ENCODE assay signal across 7 mouse cellular contexts in the genomic region with DNA sequence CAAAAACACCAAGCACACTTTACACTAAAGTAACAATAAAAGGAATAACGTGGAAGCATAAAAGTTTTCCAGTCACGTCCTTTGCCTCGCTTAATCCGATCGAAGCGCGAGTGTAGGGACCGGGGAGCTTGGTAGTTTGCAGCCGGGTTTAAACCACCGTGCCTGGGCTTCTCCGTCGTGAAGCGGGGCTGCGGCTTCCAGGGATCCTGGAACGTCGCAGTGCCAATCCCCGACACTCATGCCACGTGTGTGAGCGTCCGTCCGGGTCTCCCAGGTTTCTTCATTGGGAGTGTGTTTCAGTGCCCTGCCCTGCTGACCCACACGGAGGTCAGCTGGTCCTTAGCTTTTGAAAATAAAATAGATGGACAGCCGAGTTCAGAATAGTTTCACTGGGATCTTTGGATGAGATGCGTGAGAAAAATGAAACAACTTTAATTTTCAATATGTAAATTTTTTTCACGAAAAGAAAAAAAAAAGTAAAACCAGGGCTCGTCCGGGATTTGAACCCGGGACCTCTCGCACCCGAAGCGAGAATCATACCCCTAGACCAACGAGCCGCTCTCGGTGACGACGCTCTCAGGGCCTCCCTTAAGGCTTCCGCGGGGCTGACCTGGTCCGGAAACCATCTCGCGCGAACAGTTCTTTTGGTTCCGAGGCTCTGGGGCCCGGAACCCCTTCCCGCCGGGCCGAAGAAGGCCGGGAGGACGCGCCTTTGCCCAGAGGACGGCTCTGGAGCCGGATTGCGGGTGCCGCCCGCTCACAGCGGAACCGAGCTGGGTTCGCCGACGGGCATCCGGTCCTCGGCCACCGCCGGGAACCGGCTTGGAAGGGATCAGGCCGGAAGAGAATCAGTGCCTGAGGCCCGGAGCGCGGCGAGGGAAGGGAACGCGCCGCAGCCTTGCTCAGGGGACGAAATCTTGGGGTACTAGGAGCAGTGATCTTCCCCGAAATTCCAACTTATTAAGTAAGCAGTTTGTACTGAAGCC. TPM values are rescaled to one million over a fixed set of nuclear protein-coding genes. Genes with fewer than 3 reads are reported as not detected.
DNase-seq lines count a peak whose midpoint lies in the region; ATAC-seq lines count a peak whose summit lies in the region.

No protein-coding gene starts in this region.

- H3K27ac ChIP-seq in embryonic facial prominence, embryonic 11.5 days (replicated peaks; ENCODE audit: low read depth, low read length), result peak overlapping the region; percentile 88
- peak overlapping the region; percentile 99 for H3K27ac ChIP-seq in limb, embryonic 10.5 days
- H3K27ac ChIP-seq in midbrain, embryonic 12.5 days (replicated peaks), result peak overlapping the region; percentile 93

- no peaks in the 10 kb centered on the region for H3K4me1 ChIP-seq in embryonic facial prominence, embryonic 11.5 days (ENCODE audit: control insufficient read depth, insufficient read depth, low read length)
- H3K4me1 ChIP-seq in limb, embryonic 10.5 days, result peaks cover 9% of the 10 kb centered on the region
- no peaks in the 10 kb centered on the region for H3K4me1 ChIP-seq in midbrain, embryonic 12.5 days

- no peaks in the 10 kb centered on the region for H3K27me3 ChIP-seq in embryonic facial prominence, embryonic 11.5 days (ENCODE audit: control insufficient read depth, insufficient read depth, low read length)
- no peaks in the 10 kb centered on the region for H3K27me3 ChIP-seq in limb, embryonic 10.5 days (ENCODE audit: low read depth, poor library complexity, severe bottlenecking)
- no peaks in the 10 kb centered on the region for H3K27me3 ChIP-seq in midbrain, embryonic 12.5 days

- WGBS in embryonic facial prominence, embryonic 11.5 days, result under 1% methylated on average over 75 of the region's 75 CpGs
- under 1% methylated on average over 75 of the region's 75 CpGs for WGBS in limb, embryonic 10.5 days
- under 1% methylated on average over 75 of the region's 75 CpGs for WGBS in midbrain, embryonic 12.5 days

- H3K9me3 ChIP-seq in embryonic facial prominence, embryonic 11.5 days (replicated peaks; ENCODE audit: control insufficient read depth, low read length), result no peaks in the 10 kb centered on the region
- no peaks in the 10 kb centered on the region for H3K9me3 ChIP-seq in limb, embryonic 10.5 days (replicated peaks)
- H3K9me3 ChIP-seq in midbrain, embryonic 12.5 days, result no peaks in the 10 kb centered on the region

- peak overlapping the region; percentile 43 for H3K4me2 ChIP-seq in embryonic facial prominence, embryonic 11.5 days (ENCODE audit: low read depth, low read length)
- H3K4me2 ChIP-seq in midbrain, embryonic 12.5 days (replicated peaks), result peak overlapping the region; percentile 60

- no peaks in the 10 kb centered on the region for H3K36me3 ChIP-seq in embryonic facial prominence, embryonic 11.5 days (replicated peaks; ENCODE audit: control insufficient read depth, insufficient read depth, low read depth, low read length)
- H3K36me3 ChIP-seq in limb, embryonic 10.5 days, result no peaks in the 10 kb centered on the region
- no peaks in the 10 kb centered on the region for H3K36me3 ChIP-seq in midbrain, embryonic 12.5 days

- peak; percentile 77 for ATAC-seq in embryonic facial prominence, embryonic 11.5 days (replicated peaks; ENCODE audit: insufficient number of reproducible peaks, low FRiP score, low TSS enrichment, low read depth)
- peak; percentile 83 for ATAC-seq in midbrain, embryonic 12.5 days (ENCODE audit: low FRiP score, low read depth)

- peak; percentile 94 for DNase-seq in adrenal gland, postnatal 14 days
- peak; percentile 86 for DNase-seq in embryonic facial prominence, embryonic 11.5 days (ENCODE audit: low spot score)
- peak; percentile 99 for DNase-seq in heart, adult 11 months
- peak; percentile 88 for DNase-seq in kidney, adult 11 months
- DNase-seq in limb, embryonic 10.5 days (ENCODE audit: low spot score), result peak; percentile 92
- DNase-seq in skeletal muscle tissue, adult 2 months (ENCODE audit: low read depth, low spot score), result peak; percentile 89

- peak overlapping the region; percentile 76 for H3K4me3 ChIP-seq in embryonic facial prominence, embryonic 11.5 days (ENCODE audit: low read depth, low read length)
- peak overlapping the region; percentile 88 for H3K4me3 ChIP-seq in limb, embryonic 10.5 days
- H3K4me3 ChIP-seq in midbrain, embryonic 12.5 days, result peak overlapping the region; percentile 68

- H3K9ac ChIP-seq in embryonic facial prominence, embryonic 11.5 days (replicated peaks; ENCODE audit: low read length), result peak overlapping the region; percentile 91
- peak overlapping the region; percentile 87 for H3K9ac ChIP-seq in midbrain, embryonic 12.5 days (replicated peaks)

RNA-seq across cellular contexts. Expression of a gene that starts 7.7 kb away (rescaled TPM):
- 39.1 and 40.4 TPM in 2 replicates for total RNA-seq in adrenal gland, postnatal 14 days (2021)
- 158 and 169 TPM in 2 replicates for polyA plus RNA-seq in embryonic facial prominence, embryonic 11.5 days (2014; fragmentation: Nextera tagmentation; extraction: Ambion mirVana)
- 141 and 148 TPM in 2 replicates for polyA plus RNA-seq in limb, embryonic 10.5 days (2016; fragmentation: Nextera tagmentation; extraction: Ambion mirVana)
- 133 and 139 TPM in 2 replicates for polyA plus RNA-seq in midbrain, embryonic 12.5 days (2016; fragmentation: Nextera tagmentation; extraction: Ambion mirVana)

Comparison
In these comparisons a context has a peak if more than half of its experiments do, and no peak if none do; other contexts are left out.
1. Peak in every context shown above with its lines: DNase-seq, ATAC-seq, H3K4me3 ChIP-seq and H3K27ac ChIP-seq.